Mouse (Mus musculus) left cerebral cortex, adult 11 months (tissue): ENCODE measurements around the gene Polr3g.
"Not testable (repeated sequence)": the region's sequence is repeated elsewhere in the genome, so short reads cannot be mapped to it uniquely, and the experiment has no call there.

ENCODE experiments used
- DNase-seq: peaks from one replicate; pipeline ENCODE4 v3.0.0; 2022; ENCODE audit warnings: low spot score

Gene Polr3g

GRCm38 (mm10) chr13:81689587-81689986 is 21.2 kb downstream of the Polr3g start:
- DNase-seq = no peak

GRCm38 (mm10) chr13:81684884-81685283 is 25.9 kb downstream of the Polr3g start:
- no peak for DNase-seq

- DNase-seq = no peak
Observed at GRCm38 (mm10) chr13:81684258-81684657, 26.6 kb downstream of the Polr3g start.

GRCm38 (mm10) chr13:81683107-81683506 is 27.7 kb downstream of the Polr3g start:
- DNase-seq = no peak

- no peak for DNase-seq
Observed at GRCm38 (mm10) chr13:81675333-81675732, 35.5 kb downstream of the Polr3g start.

GRCm38 (mm10) chr13:81667713-81668112 is 43.1 kb downstream of the Polr3g start:
- no peak for DNase-seq

- no peak for DNase-seq
Observed at GRCm38 (mm10) chr13:81664331-81664698, 46.5 kb downstream of the Polr3g start.

- DNase-seq = no peak
Observed at GRCm38 (mm10) chr13:81663566-81664330, 47.1 kb downstream of the Polr3g start.

GRCm38 (mm10) chr13:81658053-81658752 is 52.6 kb downstream of the Polr3g start:
- no peak for DNase-seq

GRCm38 (mm10) chr13:81657351-81658052 is 53.3 kb downstream of the Polr3g start, which contains the start of gene Lysmd3:
Gene Lysmd3 (plus strand): TSS chr13:81657663.
- DNase-seq = peak; percentile 86

- DNase-seq = no peak
Observed at GRCm38 (mm10) chr13:81657008-81657350, 53.8 kb downstream of the Polr3g start.

- DNase-seq = no peak
Observed at GRCm38 (mm10) chr13:81656091-81656850, 54.5 kb downstream of the Polr3g start.

- not testable (repeated sequence) for DNase-seq
Observed at GRCm38 (mm10) chr13:81650382-81650781, 60.4 kb downstream of the Polr3g start.

GRCm38 (mm10) chr13:81646348-81646747 is 64.5 kb downstream of the Polr3g start:
- no peak for DNase-seq

- DNase-seq = no peak
Observed at GRCm38 (mm10) chr13:81644047-81644565, 66.7 kb downstream of the Polr3g start.

GRCm38 (mm10) chr13:81642491-81643149 is 68.2 kb downstream of the Polr3g start:
- no peak for DNase-seq

- DNase-seq = no peak
Observed at GRCm38 (mm10) chr13:81641289-81642045, 69.3 kb downstream of the Polr3g start.

- no peak for DNase-seq
Observed at GRCm38 (mm10) chr13:81640881-81641280, 69.9 kb downstream of the Polr3g start.

GRCm38 (mm10) chr13:81639624-81640023 is 71.2 kb downstream of the Polr3g start:
- DNase-seq = no peak

- DNase-seq = peak; percentile 30
Observed at GRCm38 (mm10) chr13:81632720-81633415, 77.9 kb downstream of the Polr3g start, which contains the start of gene Adgrv1. Gene Adgrv1 (minus strand): TSS chr13:81633154.
